Mouse (Mus musculus) 416B (cell line): Measurements from ENCODE around the gene Bid.
"Not testable (repeated sequence)": the region's sequence is repeated elsewhere in the genome, so short reads cannot be mapped to it uniquely, and the experiment has no call there.

Experiments used
- DNase-seq: peaks from one replicate; pipeline ENCODE4 v3.0.0; 2011; ENCODE audit warnings: low read depth

Gene Bid

DNA sequence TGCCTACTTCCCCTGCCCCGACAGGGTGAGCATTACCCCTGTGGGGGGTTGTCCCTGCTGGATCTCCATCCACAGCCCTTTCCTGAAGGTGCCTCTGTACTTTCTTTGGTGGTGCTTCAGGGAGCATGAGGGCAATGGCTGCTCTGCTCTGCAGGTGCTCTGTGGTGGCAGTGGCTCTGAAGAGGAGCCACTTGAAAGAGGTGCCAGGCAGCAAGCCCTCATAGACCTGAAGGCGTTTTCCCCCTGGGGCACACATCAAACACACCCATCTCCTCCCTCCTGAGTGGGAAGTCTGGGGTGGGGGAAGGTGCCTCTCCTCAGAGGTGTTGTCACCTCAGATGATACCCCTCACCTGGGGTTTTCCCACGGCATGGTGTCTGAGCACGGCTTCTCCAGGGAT, 17.5 kb upstream of the Bid start:
- no peak for DNase-seq

- DNase-seq, result no peak
These were observed 17.0 kb upstream of the Bid start for GRCm38 (mm10) chr6:120933670-120934069.

GRCm38 (mm10) chr6:120932597-120932996, 15.9 kb upstream of the Bid start:
- peak; percentile 84 for DNase-seq

- no peak for DNase-seq
These were observed 14.0 kb upstream of the Bid start for GRCm38 (mm10) chr6:120930450-120931306.

- DNase-seq, result no peak
These were observed 12.8 kb upstream of the Bid start for GRCm38 (mm10) chr6:120929421-120929820.

DNA sequence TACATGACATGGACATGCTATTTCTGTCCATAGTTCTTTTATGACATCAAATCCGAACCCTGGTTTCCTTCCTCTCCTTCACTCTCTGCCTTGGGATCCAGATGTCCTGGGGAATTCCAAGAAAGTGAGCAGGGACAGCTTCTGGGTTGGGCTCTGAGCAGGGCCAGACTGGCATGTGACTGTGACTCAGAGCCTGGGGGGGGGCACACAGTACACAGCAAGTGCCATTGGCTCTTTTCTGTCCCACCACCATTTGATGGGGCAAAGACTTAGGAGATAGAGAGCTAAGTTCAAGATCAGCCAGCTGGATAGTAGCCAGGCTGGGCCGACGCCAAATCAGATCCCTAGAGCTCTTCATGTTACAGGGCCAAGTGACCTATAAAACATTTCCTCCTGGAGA, 11.1 kb upstream of the Bid start:
- DNase-seq, result no peak

DNA sequence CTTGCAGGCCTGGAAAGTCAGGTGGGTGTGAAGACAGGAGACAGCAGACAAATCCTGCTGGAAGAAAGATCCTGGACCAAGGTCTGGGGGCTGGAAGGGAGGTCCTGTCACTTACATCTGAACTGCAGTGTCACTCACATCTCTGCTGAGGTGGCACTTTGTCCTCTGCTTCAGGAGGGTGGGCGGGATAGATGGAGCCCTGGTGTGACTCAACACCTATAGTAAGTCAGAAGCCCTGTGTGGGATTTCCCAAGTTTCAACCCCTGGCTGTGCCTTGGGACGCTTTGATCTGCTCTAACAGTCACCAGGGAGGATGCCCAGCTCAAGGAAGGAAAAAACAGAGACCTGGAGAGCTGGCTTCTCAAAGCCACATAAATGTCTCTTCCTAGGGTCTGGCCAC, 10.2 kb upstream of the Bid start:
- DNase-seq, result no peak

DNA sequence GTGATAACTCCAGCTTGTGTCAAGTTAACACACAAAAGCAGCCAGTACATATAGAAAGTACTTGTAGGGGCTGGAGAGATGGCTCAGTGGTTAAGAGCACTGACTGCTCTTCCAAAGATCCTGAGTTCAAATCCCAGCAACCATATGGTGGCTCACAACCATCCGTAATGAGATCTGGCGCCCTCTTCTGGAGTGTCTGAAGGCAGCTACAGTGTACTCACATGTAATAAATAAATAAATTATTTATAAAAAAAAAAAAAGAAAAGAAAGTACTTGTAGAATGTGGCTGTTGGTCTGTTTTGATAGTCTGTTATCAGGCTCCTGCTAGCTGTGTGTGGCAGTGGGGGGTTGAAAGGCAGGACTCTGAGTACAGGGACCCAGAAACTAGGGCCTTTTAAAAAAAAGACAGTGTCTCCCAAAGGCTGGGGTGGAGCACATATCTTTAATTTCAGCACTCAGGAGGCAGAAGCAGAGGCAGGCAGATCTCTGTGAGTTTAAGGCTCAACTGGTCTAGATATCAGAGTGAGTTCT, 8.2 kb upstream of the Bid start:
- DNase-seq, result not testable (repeated sequence)

GRCm38 (mm10) chr6:120917975-120918374, 1.3 kb upstream of the Bid start:
- DNase-seq, result no peak

GRCm38 (mm10) chr6:120916972-120917881, 574 bp upstream of the Bid start:
- peak; percentile 84 for DNase-seq

- DNase-seq, result peak; percentile 44
These were observed 1.0 kb downstream of the Bid start for GRCm38 (mm10) chr6:120915649-120915975.

DNA sequence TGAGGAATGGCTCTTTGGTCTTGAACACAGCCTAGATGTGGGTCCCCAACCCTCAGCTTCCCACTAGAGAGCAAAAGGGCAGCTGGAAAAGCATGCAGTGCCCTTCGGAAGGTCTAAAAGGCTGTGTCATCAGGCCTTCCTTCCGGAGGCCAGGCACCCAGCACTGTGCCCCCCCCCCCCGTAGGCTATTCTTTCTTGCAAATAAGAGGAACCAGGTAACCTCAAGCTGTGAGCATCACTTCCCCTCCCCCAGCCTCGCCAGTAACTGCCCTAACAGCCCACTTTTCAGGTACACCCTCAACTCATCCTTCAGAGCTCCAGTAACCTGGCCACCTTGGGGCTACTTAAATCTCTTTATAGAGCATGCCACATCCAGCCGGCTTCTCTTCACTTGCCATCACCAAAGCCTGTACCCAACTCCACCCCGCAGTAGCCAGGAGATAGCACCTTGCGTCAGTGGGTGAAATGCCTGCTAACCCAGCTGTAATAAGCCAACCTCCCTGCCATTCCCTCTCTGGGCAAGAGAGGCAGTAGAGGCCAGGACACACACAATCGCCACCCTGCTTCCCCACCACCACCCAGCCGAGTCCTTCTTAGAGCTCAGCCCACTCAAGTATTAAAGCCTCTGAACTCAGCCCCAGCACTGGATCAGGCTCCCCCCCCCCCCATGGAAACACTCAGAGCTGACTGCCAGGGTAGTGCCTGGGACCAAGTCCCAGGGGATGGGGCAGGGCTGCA, 1.6 kb downstream of the Bid start:
- peak; percentile 96 for DNase-seq

GRCm38 (mm10) chr6:120914533-120914910, 2.1 kb downstream of the Bid start:
- peak; percentile 89 for DNase-seq

DNA sequence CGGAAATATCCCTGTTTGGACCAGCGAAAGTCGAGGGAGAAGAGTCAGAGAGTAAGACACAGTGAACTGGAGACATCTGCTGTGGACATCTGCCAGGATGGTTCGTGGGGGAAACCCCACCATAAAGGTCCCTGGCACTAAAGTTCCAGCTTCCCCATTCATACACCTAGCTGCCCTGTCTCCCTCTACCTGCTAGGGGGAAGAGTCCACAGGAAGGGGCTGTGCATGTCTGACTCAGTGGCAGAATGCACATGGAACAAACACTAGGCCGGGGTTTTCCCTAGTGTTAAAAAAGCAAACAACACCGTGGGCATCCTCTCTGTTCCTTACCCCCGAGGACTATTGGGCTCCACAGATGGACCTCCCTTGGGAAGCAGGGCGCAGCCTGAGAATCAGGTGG, 2.9 kb downstream of the Bid start:
- DNase-seq, result no peak

DNA sequence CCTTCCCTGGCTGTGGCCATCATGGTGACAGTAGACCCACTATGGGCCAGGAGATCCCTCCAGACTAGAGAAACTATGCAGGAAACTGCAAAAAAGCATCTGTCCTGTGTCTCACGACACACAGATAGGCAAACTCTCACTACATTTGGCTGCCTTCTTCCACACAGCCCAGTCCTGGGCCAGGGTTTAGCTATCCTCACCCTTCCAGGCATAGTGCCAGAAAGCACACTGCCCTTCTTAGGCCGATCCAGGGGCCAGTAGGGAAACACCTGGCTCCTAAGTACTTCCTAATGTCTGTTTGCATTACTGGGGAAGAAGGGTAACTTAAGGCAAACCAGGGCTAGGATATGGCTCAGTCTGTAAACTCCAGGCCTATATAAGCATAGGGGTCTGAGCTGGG, 3.7 kb downstream of the Bid start:
- peak; percentile 71 for DNase-seq

DNA sequence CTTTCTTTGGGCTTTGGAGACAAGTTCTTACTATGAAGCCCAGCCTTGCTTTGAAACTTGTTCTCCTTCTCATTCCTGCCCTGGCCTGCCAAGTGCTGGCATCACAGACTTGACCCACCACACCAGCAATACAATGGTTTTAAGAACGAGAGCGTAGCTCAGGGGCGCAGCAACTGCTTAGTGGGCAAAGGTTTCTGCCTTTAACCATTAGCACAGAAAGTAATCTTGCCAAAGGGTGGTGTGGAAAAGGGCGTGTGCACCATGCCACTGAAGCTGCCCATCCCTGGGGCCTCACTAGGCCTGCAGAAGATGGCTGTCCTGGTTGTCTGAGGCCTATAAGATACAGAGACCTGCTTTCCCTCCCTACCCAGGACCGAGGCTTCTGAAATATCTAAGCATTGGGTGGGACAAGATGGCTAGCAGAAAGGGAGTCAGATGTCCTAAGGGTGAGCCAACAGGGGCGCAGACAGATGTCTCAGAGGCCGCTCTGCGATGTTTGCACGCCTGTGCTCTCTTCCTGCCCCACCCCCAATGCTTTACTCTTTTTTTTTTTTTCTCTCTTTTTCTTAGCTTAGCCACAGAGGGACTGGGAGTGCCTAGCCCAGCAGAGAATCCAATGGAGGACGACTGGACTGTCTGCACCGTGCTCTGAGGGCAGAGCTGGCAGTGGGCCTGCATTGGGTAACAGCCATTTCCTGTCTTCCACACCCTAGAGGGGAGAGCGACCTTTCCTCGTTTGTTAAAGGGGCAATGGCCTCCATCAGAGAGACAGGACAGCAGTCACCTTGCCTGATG, 5.2 kb downstream of the Bid start:
- DNase-seq, result peak; percentile 83

DNA sequence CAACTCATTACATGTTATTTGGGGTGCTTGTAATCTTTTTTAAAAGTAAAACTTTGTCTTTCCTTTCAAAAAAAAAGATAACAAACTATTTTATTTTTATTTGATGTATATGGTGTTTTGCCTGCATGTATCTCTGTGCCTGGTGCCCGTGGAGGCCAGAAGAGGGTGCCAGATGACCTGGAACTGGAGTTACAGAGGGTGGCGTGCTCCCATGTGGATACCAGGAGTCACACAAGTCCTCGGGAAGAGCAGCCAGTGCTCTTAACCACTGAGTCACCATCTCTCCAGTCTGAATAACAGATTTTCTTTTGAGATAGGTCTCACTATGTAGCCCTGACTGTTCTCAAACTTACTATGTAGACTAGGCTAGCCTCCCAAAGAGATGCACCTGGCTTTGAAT, 7.2 kb downstream of the Bid start:
- no peak for DNase-seq

DNA sequence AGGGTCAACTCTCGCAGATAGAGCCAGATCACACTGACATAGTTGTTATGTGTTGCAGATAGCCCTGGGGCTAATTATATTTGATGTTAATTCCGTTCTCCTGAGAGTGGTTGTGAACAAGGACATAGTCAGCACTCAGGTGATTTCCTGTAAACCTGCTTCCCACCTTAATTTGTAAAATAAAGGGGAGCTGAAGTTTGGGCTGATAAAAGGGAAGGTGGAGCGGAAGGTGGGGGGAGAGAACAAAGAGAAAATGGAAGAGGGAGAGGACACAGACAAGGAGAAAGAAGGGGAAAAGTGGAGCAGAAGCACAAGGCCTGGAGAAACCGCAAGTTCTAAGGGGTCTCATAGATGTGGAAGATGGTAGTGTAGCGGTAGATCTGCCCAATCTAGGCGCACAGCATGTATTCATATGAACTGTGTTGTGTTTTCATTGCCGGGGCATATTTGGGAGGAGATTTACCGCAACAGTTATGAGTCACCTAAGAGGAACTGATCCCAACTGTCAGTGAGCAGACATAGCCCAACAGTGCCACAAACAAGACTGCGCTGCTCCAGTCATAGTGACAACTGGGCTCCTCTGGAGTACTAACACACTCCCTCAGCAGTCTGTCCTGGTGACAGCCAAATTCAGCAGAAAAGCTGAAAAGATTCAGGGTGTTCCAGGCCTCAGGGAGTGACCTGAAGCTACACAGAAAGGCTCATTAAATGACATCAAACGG, 8.6 kb downstream of the Bid start:
- not testable (repeated sequence) for DNase-seq

DNA sequence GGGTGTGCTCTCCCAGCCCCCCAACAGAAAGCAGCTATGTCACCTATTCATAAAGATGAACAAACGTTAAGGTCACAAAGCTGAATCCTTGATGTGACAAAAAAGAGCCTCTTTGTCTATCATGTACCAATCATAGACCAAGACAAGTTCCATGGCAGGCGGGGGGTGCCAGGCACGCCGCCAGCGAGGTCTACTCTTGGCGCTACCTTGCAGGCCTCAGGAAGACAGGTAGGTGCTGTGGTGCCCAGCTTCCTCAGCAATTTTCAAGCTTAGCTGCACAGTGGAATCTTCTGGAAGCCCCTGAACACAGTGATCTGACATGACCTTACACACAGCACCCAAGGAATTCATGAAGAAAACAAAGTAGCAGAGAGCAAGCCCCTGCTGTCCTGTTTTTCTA, 10.1 kb downstream of the Bid start:
- DNase-seq, result no peak

- DNase-seq, result no peak
These were observed 11.5 kb downstream of the Bid start for GRCm38 (mm10) chr6:120905111-120905510.

DNA sequence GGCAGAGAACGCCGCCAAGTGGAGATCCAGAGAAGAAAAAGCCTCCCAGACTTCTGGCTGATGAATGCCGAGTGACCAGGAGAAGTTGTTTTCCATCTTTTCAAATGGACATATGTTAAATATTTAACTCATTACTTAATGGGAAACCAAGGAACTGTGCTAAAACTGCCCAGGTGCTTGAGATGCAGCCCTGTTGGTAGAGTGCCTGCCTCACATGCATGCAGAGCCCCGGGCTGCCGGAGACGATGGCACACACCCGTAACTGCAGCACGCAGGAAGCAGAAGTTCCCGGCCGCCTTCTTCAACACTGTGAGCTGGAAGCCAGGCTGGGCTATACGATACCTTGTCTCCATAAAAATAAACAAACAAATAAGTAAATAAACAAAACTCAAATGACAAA, 12.7 kb downstream of the Bid start:
- DNase-seq, result no peak
